Mouse (Mus musculus) heart, postnatal 0 days (tissue): ENCODE data around the gene Xylt1. TPM values are rescaled to one million over a fixed set of nuclear protein-coding genes. Genes with fewer than 3 reads are reported as not detected.

Experiments used
- ATAC-seq: fragments of 200-750 bp; cut with Nextera tagmentation; 2 replicates; pipeline ENCODE4 v1.8.0; 2017; ENCODE audit warnings: low read depth, moderate number of reproducible peaks, moderate library complexity; ENCODE audit not compliant: insufficient read depth
- DNase-seq: peaks from one replicate; pipeline ENCODE4 v3.0.0-alpha.2; 2016; ENCODE audit warnings: low spot score
- H3K27ac ChIP-seq: fragments of 300-500 bp; sonication (generic); 2 replicates; pipeline ENCODE4 v1.5.1; 2014; ENCODE audit warnings: low read depth, mild to moderate bottlenecking
- H3K27me3 ChIP-seq: fragments of 300-500 bp; sonication (generic); 2 replicates; pipeline ENCODE4 v1.6.1; 2014; ENCODE audit warnings: low read length, mixed read lengths; ENCODE audit not compliant: control insufficient read depth, insufficient read depth
- H3K36me3 ChIP-seq: fragments of 300-500 bp; sonication (generic); replicated peaks from 2 replicates; pipeline ENCODE4 v1.6.1; 2014; ENCODE audit warnings: low read length, mixed read lengths; ENCODE audit not compliant: control insufficient read depth, insufficient read depth
- H3K4me1 ChIP-seq: fragments of 300-500 bp; sonication (generic); 2 replicates; pipeline ENCODE4 v1.6.1; 2014; ENCODE audit warnings: antibody characterized with exemption; ENCODE audit not compliant: control insufficient read depth, insufficient read depth
- H3K4me2 ChIP-seq: fragments of 300-500 bp; sonication (generic); 2 replicates; pipeline ENCODE4 v1.6.1; 2014; ENCODE audit warnings: low read depth, mild to moderate bottlenecking, low read length, moderate library complexity
- H3K4me3 ChIP-seq: fragments of 300-500 bp; sonication (generic); 2 replicates; pipeline ENCODE4 v1.5.1; 2014; ENCODE audit warnings: low read depth, low read length
- H3K9ac ChIP-seq: fragments of 300-500 bp; sonication (generic); replicated peaks from 2 replicates; pipeline ENCODE4 v1.6.1; 2014; ENCODE audit warnings: low read depth, low read length, mixed read lengths
- H3K9me3 ChIP-seq: fragments of 300-500 bp; sonication (generic); replicated peaks from 2 replicates; pipeline ENCODE4 v1.6.1; 2016; ENCODE audit warnings: low read length; ENCODE audit not compliant: control insufficient read depth
- CTCF ChIP-seq: IDR thresholded peaks from 2 replicates; pipeline ENCODE4 v1.5.1; 2016; ENCODE audit warnings: antibody characterized with exemption, control low read depth, low read depth
- EP300 ChIP-seq: IDR thresholded peaks from 2 replicates; pipeline ENCODE4 v1.6.1; 2016; ENCODE audit warnings: antibody characterized with exemption, low read depth
- WGBS: fragments of 180-500 bp; shearing (Covaris S2); extraction: QIAGEN DNeasy Blood & Tissue Kit; methylation state at CpG from one replicate; pipeline ENCODE4 v1.1.7; 2014; 5-methylcytosine and 5-hydroxymethylcytosine counted together
- polyA plus RNA-seq: library from polyadenylated mRNA; unstranded; fragments of >200 nt; fragmentation: Nextera tagmentation; extraction: Ambion mirVana; gene quantifications from 2 replicates; pipeline ENCODE4 v1.2.1, GENCODE M21; 2015
- total RNA-seq: library from RNA; depleted of rRNA; stranded (reverse); fragments of >200 nt; gene quantifications from 2 replicates; pipeline ENCODE4 v1.2.3, GENCODE M21; 2014; ENCODE audit warnings: low replicate concordance

Xylt1 gene
- total and polyA plus RNA-seq, 2 experiments from 2014 or later, result 0.36 to 8.9 TPM

- Histone ChIP-seq H3K27me3 (no peaks in the 10 kb centered on the region), H3K4me2 (no peak overlapping the region), H3K27ac (no peak overlapping the region), H3K36me3 (no peaks in the 10 kb centered on the region), H3K4me3 (no peak overlapping the region), H3K4me1 (no peaks in the 10 kb centered on the region), H3K9me3 (no peaks in the 10 kb centered on the region), H3K9ac (no peak overlapping the region)
- 74% methylated on average over 2 of the region's 2 CpGs for WGBS
- TF ChIP-seq CTCF (peak; percentile 44), EP300 (no peak)
- DNase-seq (no peak), ATAC-seq (no peak)
Observed at GRCm38 (mm10) chr7:117622769-117623168, 242.0 kb downstream of the Xylt1 start.

- Histone ChIP-seq H3K36me3 (no peaks in the 10 kb centered on the region), H3K4me1 (no peaks in the 10 kb centered on the region), H3K9me3 (no peaks in the 10 kb centered on the region), H3K4me3 (no peak overlapping the region), H3K9ac (no peak overlapping the region), H3K27me3 (no peaks in the 10 kb centered on the region), H3K27ac (no peak overlapping the region), H3K4me2 (no peak overlapping the region)
- WGBS, result 70% methylated on average over 3 of the region's 3 CpGs
- DNase-seq, result no peak
- TF ChIP-seq EP300 (no peak), CTCF (no peak)
- no peak for ATAC-seq
Observed at GRCm38 (mm10) chr7:117628791-117629190, 248.0 kb downstream of the Xylt1 start.

DNA sequence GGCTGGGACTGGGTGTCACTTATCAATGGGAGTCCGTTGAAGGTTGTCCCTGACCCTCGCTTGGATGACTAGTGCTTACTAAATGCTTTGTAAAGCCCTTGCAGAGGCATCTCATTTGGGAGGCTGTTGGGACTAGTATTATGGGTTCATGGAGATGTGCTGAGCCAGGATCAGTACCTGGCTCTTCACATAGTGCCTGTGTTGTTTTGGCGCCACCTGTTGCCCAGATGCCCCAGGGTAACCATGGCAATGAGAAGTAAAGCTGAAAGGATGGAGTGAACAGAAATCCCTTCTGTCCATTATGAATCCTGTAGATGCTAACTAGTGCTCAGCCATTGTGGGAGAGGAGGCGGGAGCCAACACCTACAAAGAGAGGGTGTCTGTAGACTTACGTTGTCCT lies 249.9 kb downstream of the Xylt1 start:
- Histone ChIP-seq H3K9me3 (no peaks in the 10 kb centered on the region), H3K27ac (no peak overlapping the region), H3K4me3 (no peak overlapping the region), H3K36me3 (no peaks in the 10 kb centered on the region), H3K4me1 (no peaks in the 10 kb centered on the region), H3K9ac (no peak overlapping the region), H3K27me3 (no peaks in the 10 kb centered on the region), H3K4me2 (no peak overlapping the region)
- WGBS, result 59% methylated on average over 5 of the region's 5 CpGs
- TF ChIP-seq CTCF, result peak; percentile 42
- no peak for TF ChIP-seq EP300
- ATAC-seq (no peak), DNase-seq (no peak)

DNA sequence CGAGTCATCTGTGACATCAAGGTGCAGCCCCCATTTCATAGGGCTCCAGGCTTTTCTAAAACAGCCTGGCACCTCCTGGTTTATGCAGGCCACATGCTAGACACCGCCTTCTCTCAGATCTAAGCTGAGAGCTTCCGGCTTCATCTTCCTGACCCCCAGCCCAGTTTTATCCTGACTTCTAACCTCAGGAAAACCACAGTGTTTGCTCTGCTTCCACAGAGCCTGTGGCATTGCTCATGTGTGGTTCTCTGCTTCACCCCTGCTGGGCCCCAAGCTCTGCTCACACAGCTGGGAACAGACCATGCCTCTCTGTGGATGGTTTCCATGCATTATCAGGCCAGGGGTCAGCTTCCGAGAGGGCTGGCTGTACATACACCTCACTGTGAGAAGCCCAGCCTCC lies 254.8 kb downstream of the Xylt1 start:
- TF ChIP-seq EP300 (no peak), CTCF (no peak)
- Histone ChIP-seq H3K4me1 (no peaks in the 10 kb centered on the region), H3K4me3 (no peak overlapping the region), H3K4me2 (no peak overlapping the region), H3K9ac (no peak overlapping the region), H3K27ac (no peak overlapping the region), H3K27me3 (no peaks in the 10 kb centered on the region), H3K9me3 (no peaks in the 10 kb centered on the region), H3K36me3 (no peaks in the 10 kb centered on the region)
- ATAC-seq, result no peak
- 60% methylated on average over 4 of the region's 4 CpGs for WGBS
- no peak for DNase-seq

- 53% methylated on average over 3 of the region's 3 CpGs for WGBS
- Histone ChIP-seq H3K9ac (no peak overlapping the region), H3K27me3 (no peaks in the 10 kb centered on the region), H3K36me3 (no peaks in the 10 kb centered on the region), H3K4me2 (no peak overlapping the region), H3K9me3 (no peaks in the 10 kb centered on the region), H3K4me1 (no peaks in the 10 kb centered on the region), H3K27ac (no peak overlapping the region), H3K4me3 (no peak overlapping the region)
- peak; percentile 51 for DNase-seq
- ATAC-seq, result peak; percentile 64; the same call in 1 of the 2 replicates
- TF ChIP-seq EP300 (no peak), CTCF (no peak)
Observed at GRCm38 (mm10) chr7:117636713-117637112, 255.9 kb downstream of the Xylt1 start.

DNA sequence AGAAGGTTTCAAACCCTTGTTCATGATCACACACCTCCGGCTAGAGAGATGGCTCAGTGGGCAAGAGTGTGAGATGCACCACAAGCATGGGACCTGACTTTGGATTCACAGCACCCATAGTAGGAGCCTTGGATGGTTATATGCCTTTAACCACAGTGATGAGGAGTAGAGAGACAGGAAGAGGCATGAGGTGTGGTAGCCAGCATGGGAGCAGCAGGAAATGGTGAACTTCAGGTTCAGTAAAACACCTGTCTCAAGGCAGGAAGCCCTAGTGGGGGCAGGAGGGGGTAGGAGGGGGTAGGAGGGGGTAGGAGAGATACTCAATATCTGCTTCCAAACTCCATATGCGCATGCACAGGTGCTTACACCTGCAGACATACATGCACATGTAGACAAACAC lies 257.2 kb downstream of the Xylt1 start:
- no peak for TF ChIP-seq EP300
- TF ChIP-seq CTCF, result no peak
- ATAC-seq (no peak), DNase-seq (no peak)
- 97% methylated on average over 2 of the region's 2 CpGs for WGBS
- H3K4me2 ChIP-seq, result no peak overlapping the region
- H3K36me3 ChIP-seq, result no peaks in the 10 kb centered on the region
- H3K9ac ChIP-seq, result no peak overlapping the region
- H3K4me1 ChIP-seq, result no peaks in the 10 kb centered on the region
- H3K27me3 ChIP-seq, result no peaks in the 10 kb centered on the region
- H3K9me3 ChIP-seq, result no peaks in the 10 kb centered on the region
- no peak overlapping the region for H3K27ac ChIP-seq
- no peak overlapping the region for H3K4me3 ChIP-seq
